Mouse (Mus musculus) heart, adult 18-20 months (tissue): ENCODE measurements around the gene Krtap12-1. TPM values are rescaled to one million over a fixed set of nuclear protein-coding genes. Genes with fewer than 3 reads are reported as not detected.
"Not testable (repeated sequence)": the region's sequence is repeated elsewhere in the genome, so short reads cannot be mapped to it uniquely, and the experiment has no call there.

Experiments
- DNase-seq, 2 experiments: peaks; one replicate each; pipeline ENCODE4 v3.0.0; 2021 to 2022; ENCODE audit warnings: mixed read lengths in 1 of 2
- long read RNA-seq, 2 experiments: library from polyadenylated mRNA; stranded (forward); transcript quantifications; one replicate each; pipeline ENCODE4 v2.0.0; 2021
- total RNA-seq, 2 experiments: library from RNA; stranded (reverse); gene quantifications; 2 replicates each; pipeline ENCODE4 v1.2.3; 2021

The Krtap12-1 gene
- total RNA-seq: not detected
- long read RNA-seq, experiment 1: 0 reads
- long read RNA-seq, experiment 2: 0 reads

- not testable (repeated sequence) for DNase-seq
These were observed at the start of gene Krtap12-1 for GRCm38 (mm10) chr10:77720299-77720698. Gene Krtap12-1 (plus strand): TSS chr10:77720599.

- no peak for DNase-seq
These were observed 49.7 kb upstream of the Krtap12-1 start for GRCm38 (mm10) chr10:77670710-77671109.

GRCm38 (mm10) chr10:77671519-77671918 is 48.9 kb upstream of the Krtap12-1 start:
- DNase-seq: no peak

- no peak for DNase-seq
These were observed 46.6 kb upstream of the Krtap12-1 start for GRCm38 (mm10) chr10:77673765-77674164.

- no peak for DNase-seq
These were observed 42.8 kb upstream of the Krtap12-1 start for GRCm38 (mm10) chr10:77677562-77677961.

GRCm38 (mm10) chr10:77682994-77683393 is 37.4 kb upstream of the Krtap12-1 start:
- no peak for DNase-seq

- DNase-seq: no peak
These were observed 36.2 kb upstream of the Krtap12-1 start for GRCm38 (mm10) chr10:77684181-77684580.

- DNase-seq: peak; percentile 13 to 18
These were observed 34.3 kb upstream of the Krtap12-1 start, which contains the start of gene Tspear for GRCm38 (mm10) chr10:77685895-77686664. Gene Tspear (plus strand): TSS chr10:77686569.

GRCm38 (mm10) chr10:77687021-77687420 is 33.4 kb upstream of the Krtap12-1 start:
- no peak for DNase-seq

GRCm38 (mm10) chr10:77690356-77690807 is 30.0 kb upstream of the Krtap12-1 start, which contains the start of gene Gm19402:
Gene Gm19402 (minus strand): TSS chr10:77690757.
- DNase-seq: not testable (repeated sequence)

- no peak for DNase-seq
These were observed 23.3 kb upstream of the Krtap12-1 start, which contains the start of gene Gm9508 for GRCm38 (mm10) chr10:77697133-77697532. Gene Gm9508 (minus strand): TSS chr10:77697233.

GRCm38 (mm10) chr10:77706326-77706725 is 14.1 kb upstream of the Krtap12-1 start, which contains the start of gene Gm10272:
Gene Gm10272 (plus strand): TSS chr10:77706626.
- no peak for DNase-seq

- no peak for DNase-seq
These were observed 10.6 kb upstream of the Krtap12-1 start for GRCm38 (mm10) chr10:77709831-77710230.

GRCm38 (mm10) chr10:77711157-77711556 is 9.2 kb upstream of the Krtap12-1 start, which contains the start of gene Gm10024:
Gene Gm10024 (plus strand): TSS chr10:77711457.
- not testable (repeated sequence) for DNase-seq

- DNase-seq: peak in 1 of 2 experiments; percentile 5
These were observed 6.7 kb upstream of the Krtap12-1 start for GRCm38 (mm10) chr10:77713734-77714133.

GRCm38 (mm10) chr10:77715507-77715906 is 4.9 kb upstream of the Krtap12-1 start, which contains the start of gene Gm10142:
Gene Gm10142 (plus strand): TSS chr10:77715807.
- no peak for DNase-seq

GRCm38 (mm10) chr10:77724855-77725254 is 4.5 kb downstream of the Krtap12-1 start:
- no peak for DNase-seq

- no peak for DNase-seq
These were observed 5.8 kb downstream of the Krtap12-1 start, which contains the start of gene Gm10100 for GRCm38 (mm10) chr10:77726186-77726585. Gene Gm10100 (plus strand): TSS chr10:77726486.

- DNase-seq: no peak
These were observed 7.9 kb downstream of the Krtap12-1 start for GRCm38 (mm10) chr10:77728280-77728679.

- peak in 1 of 2 experiments; percentile 10 for DNase-seq
These were observed 8.8 kb downstream of the Krtap12-1 start for GRCm38 (mm10) chr10:77729241-77729640.

GRCm38 (mm10) chr10:77735928-77736327 is 15.5 kb downstream of the Krtap12-1 start:
- no peak for DNase-seq

GRCm38 (mm10) chr10:77738929-77739328 is 18.5 kb downstream of the Krtap12-1 start:
- no peak for DNase-seq
